8 mouse cellular contexts compared by ENCODE assay signal in the genomic region with DNA sequence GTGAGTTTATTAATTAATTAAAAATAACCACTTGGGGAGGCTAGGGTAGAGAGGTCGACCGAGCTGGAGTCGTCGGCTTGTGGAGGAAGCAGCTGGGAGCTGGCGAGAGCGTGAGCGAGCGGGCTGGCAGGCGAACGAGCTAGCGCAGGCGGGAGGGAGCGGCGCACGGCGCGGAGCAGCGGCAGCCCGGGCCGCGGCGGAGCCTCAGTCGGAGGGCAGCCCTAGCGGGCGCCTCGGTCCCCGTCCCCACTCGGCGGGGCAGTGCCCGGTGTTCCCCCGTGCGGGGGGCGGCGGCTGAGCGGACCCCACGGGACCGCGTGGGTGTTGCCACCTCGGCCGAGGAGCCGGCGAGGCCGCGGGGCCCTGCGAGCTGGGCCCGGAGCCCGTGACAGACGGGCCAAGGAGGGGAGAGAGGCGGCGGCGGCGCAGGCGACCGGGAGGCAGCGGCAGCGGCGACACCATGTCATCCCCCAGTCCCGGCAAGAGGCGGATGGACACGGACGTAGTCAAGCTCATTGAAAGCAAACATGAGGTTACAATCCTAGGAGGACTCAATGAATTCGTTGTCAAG.
DNase-seq lines count a peak whose midpoint lies in the region; ATAC-seq lines count a peak whose summit lies in the region.
"Not testable (repeated sequence)": the region's sequence is repeated elsewhere in the genome, so short reads cannot be mapped to it uniquely, and the experiment has no call there.

No protein-coding gene starts in this region.

- H3K4me1 ChIP-seq in hindbrain, embryonic 12.5 days; liver, embryonic 13.5 days (replicated peaks); stomach, embryonic 16.5 days (ENCODE audit: control insufficient read depth, insufficient read depth, low read length): not testable (repeated sequence)

- ATAC-seq in activated CD4-positive, CD25-positive, alpha-beta regulatory T cell, adult 4 months: peak; percentile 49
- ATAC-seq in hindbrain, embryonic 12.5 days (ENCODE audit: low FRiP score): peak; percentile 96
- ATAC-seq in liver, embryonic 13.5 days (ENCODE audit: low read depth): peak; percentile 77
- 0 out of 2 replicates have a peak, but pooled peaks have one; percentile 71 for ATAC-seq in monocyte, adult 5-6 weeks (replicated peaks; ENCODE audit: insufficient number of reproducible peaks, low FRiP score, low TSS enrichment, poor library complexity, severe bottlenecking)
- peak; percentile 90; the same call in 1 of the 2 replicates for ATAC-seq in stomach, embryonic 16.5 days (ENCODE audit: insufficient read depth, low FRiP score)

- peak overlapping the region; percentile 53 for H3K4me2 ChIP-seq in hindbrain, embryonic 12.5 days (replicated peaks)
- peak overlapping the region; percentile 57 for H3K4me2 ChIP-seq in liver, embryonic 13.5 days
- H3K4me2 ChIP-seq in stomach, embryonic 16.5 days (ENCODE audit: low read depth, low read length): peak overlapping the region; percentile 55

- H3K9me3 ChIP-seq in hindbrain, embryonic 12.5 days (replicated peaks); liver, embryonic 13.5 days (replicated peaks); stomach, embryonic 16.5 days (replicated peaks; ENCODE audit: control insufficient read depth, low read length): not testable (repeated sequence)

- peak overlapping the region; percentile 81 for H3K27ac ChIP-seq in hindbrain, embryonic 12.5 days
- not testable (repeated sequence) for H3K27ac ChIP-seq in liver, embryonic 13.5 days; stomach, embryonic 16.5 days (ENCODE audit: low read length)

- DNase-seq in embryo, embryonic 10 days (ENCODE audit: low spot score): peak; percentile 62
- DNase-seq in frontal cortex, postnatal 36 days (ENCODE audit: low spot score in 2 of 2): peak; percentile 40 to 41
- peak; percentile 1 for DNase-seq in layer of hippocampus, adult 9-10 months (ENCODE audit: low spot score)
- DNase-seq in liver, embryonic 13.5 days: not testable (repeated sequence)

- not testable (repeated sequence) for H3K36me3 ChIP-seq in hindbrain, embryonic 12.5 days; liver, embryonic 13.5 days; stomach, embryonic 16.5 days (ENCODE audit: control insufficient read depth, insufficient read depth, low read length)

- peak overlapping the region; percentile 65 for H3K9ac ChIP-seq in hindbrain, embryonic 12.5 days
- 0 out of 2 replicates have a peak overlapping the region, but pooled peaks have one; percentile 17 for H3K9ac ChIP-seq in liver, embryonic 13.5 days
- peak overlapping the region; percentile 69 for H3K9ac ChIP-seq in stomach, embryonic 16.5 days (ENCODE audit: low read length)

- not testable (repeated sequence) for H3K27me3 ChIP-seq in hindbrain, embryonic 12.5 days; liver, embryonic 13.5 days; stomach, embryonic 16.5 days (ENCODE audit: control insufficient read depth, insufficient read depth, low read length)

- WGBS in hindbrain, embryonic 12.5 days: under 1% methylated on average over 43 of the region's 62 CpGs
- 2% methylated on average over 36 of the region's 62 CpGs for WGBS in liver, embryonic 13.5 days (ENCODE audit: insufficient replicate concordance)
- under 1% methylated on average over 43 of the region's 62 CpGs for WGBS in stomach, embryonic 16.5 days

- H3K4me3 ChIP-seq in hindbrain, embryonic 12.5 days: peak overlapping the region; percentile 47
- peak overlapping the region; percentile 42 for H3K4me3 ChIP-seq in liver, embryonic 13.5 days (replicated peaks)
- H3K4me3 ChIP-seq in stomach, embryonic 16.5 days (replicated peaks; ENCODE audit: low read length): peak overlapping the region; percentile 46

Comparison
In these comparisons a context has a peak if more than half of its experiments do, and no peak if none do; other contexts are left out.
1. H3K9ac ChIP-seq: peak in every context shown above with its lines; median percentile 69 in stomach, embryonic 16.5 days; 65 in hindbrain, embryonic 12.5 days; 17 in liver, embryonic 13.5 days.